Mouse (Mus musculus) myocyte (in vitro differentiated cells): ENCODE measurements at regions not wholly inside any gene's neighbourhood (a gene's known extent, or its start where the extent isn't known, plus 50 kb on each side); places are given as distances from the start of the nearest gene placed in this dataset.

ENCODE experiments used
- POLR2A ChIP-seq: IDR thresholded peaks from one replicate; pipeline ENCODE4 v1.6.1; 2011; ENCODE audit warnings: low read depth, mild to moderate bottlenecking, control low read depth, moderate library complexity; ENCODE audit not compliant: insufficient read length
- TCF12 ChIP-seq: IDR thresholded peaks from one replicate; pipeline ENCODE4 v1.6.1; 2011; ENCODE audit warnings: mild to moderate bottlenecking, control low read depth; ENCODE audit not compliant: poor library complexity, insufficient read depth, severe bottlenecking
- TCF3 ChIP-seq: IDR thresholded peaks from one replicate; pipeline ENCODE4 v1.6.1; 2011; ENCODE audit warnings: low read depth, control low read depth; ENCODE audit not compliant: insufficient read length

GRCm38 (mm10) chr8:88844370-88844769 lies 147.5 kb downstream of the Cyld start:
- no peak for TF ChIP-seq POLR2A
- TF ChIP-seq TCF12: no peak
- TF ChIP-seq TCF3: no peak
